Mouse (Mus musculus) heart, postnatal 14 days (tissue): Measurements from ENCODE around the gene Tlr11. TPM values are rescaled to one million over a fixed set of nuclear protein-coding genes. Genes with fewer than 3 reads are reported as not detected.

Source experiments
- DNase-seq, 2 experiments: peaks; one replicate each; pipeline ENCODE4 v3.0.0; 2021 to 2022
- intact Hi-C: fragments of 180-260 bp; cut with DNase I; formaldehyde crosslinking; loops from one replicate; pipeline ENCODE4 v1.15.1; 2025
- long read RNA-seq, 2 experiments: library from polyadenylated mRNA; stranded (forward); transcript quantifications; one replicate each; pipeline ENCODE4 v2.0.0; 2021
- total RNA-seq, 2 experiments: library from RNA; stranded (reverse); gene quantifications; 2 replicates each; pipeline ENCODE4 v1.2.3; 2021

Tlr11 gene
- not detected for total RNA-seq
- long read RNA-seq, experiment 1: 0 reads
- long read RNA-seq, experiment 2: 0 reads

GRCm38 (mm10) chr14:50357593-50357992, at the start of gene Tlr11:
Tlr11 (plus strand) TSS chr14:50357914.
- intact Hi-C loops: no loop called here

GRCm38 (mm10) chr14:50326661-50327060, 31.1 kb upstream of the Tlr11 start, which contains the start of gene Olfr734:
Olfr734 (minus strand) TSS chr14:50326761.
- no peak for DNase-seq
- intact Hi-C loops: no loop called here

More at GRCm38 (mm10) chr14:50357593-50357992, at the start of gene Tlr11:
- DNase-seq: no peak

- no peak for DNase-seq
- intact Hi-C loops: no loop called here
Observed at GRCm38 (mm10) chr14:50348796-50349195, 8.9 kb upstream of the Tlr11 start, which contains the start of gene Olfr735. Olfr735 (minus strand) TSS chr14:50348872.

- intact Hi-C loops: no loop called here
- peak; percentile 4 to 10 for DNase-seq
Observed at GRCm38 (mm10) chr14:50352438-50352837, 5.3 kb upstream of the Tlr11 start.

GRCm38 (mm10) chr14:50356725-50357124, 989 bp upstream of the Tlr11 start:
- intact Hi-C loops: no loop called here
- no peak for DNase-seq

GRCm38 (mm10) chr14:50360480-50360879, 2.8 kb downstream of the Tlr11 start:
- no peak for DNase-seq
- intact Hi-C loops: no loop called here

GRCm38 (mm10) chr14:50363561-50363960, 5.8 kb downstream of the Tlr11 start:
- intact Hi-C loops: no loop called here

GRCm38 (mm10) chr14:50380863-50381262, 23.1 kb downstream of the Tlr11 start, which contains the start of gene Olfr736:
Olfr736 (plus strand) TSS chr14:50381163.
- DNase-seq: no peak
- intact Hi-C loops: no loop called here

More at GRCm38 (mm10) chr14:50363561-50363960, 5.8 kb downstream of the Tlr11 start:
- no peak for DNase-seq

GRCm38 (mm10) chr14:50407268-50407667, 49.6 kb downstream of the Tlr11 start, which contains the start of gene Olfr738:
Olfr738 (plus strand) TSS chr14:50407568.
- intact Hi-C loops: no loop called here
- DNase-seq: no peak

Other genes with a start within 250 kb of the Tlr11 start
- gene Olfr727, start 234.7 kb upstream of the Tlr11 start, total RNA-seq: not detected
- not detected for gene Olfr728, start 215.2 kb upstream of the Tlr11 start, total RNA-seq
- gene Olfr729, start 205.0 kb upstream of the Tlr11 start, total RNA-seq: not detected
- not detected for gene Olfr730, start 169.7 kb upstream of the Tlr11 start, total RNA-seq
- gene Olfr731, start 116.0 kb upstream of the Tlr11 start, total RNA-seq: not detected
- gene Olfr732, start 73.7 kb upstream of the Tlr11 start, total RNA-seq: not detected
- not detected for gene Olfr733, start 56.4 kb upstream of the Tlr11 start, total RNA-seq
- gene Olfr734, start 31.2 kb upstream of the Tlr11 start, total RNA-seq: not detected
- not detected for gene Olfr735, start 9.0 kb upstream of the Tlr11 start, total RNA-seq
- not detected for gene Olfr736, start 23.2 kb downstream of the Tlr11 start, total RNA-seq
- gene Olfr738, start 49.7 kb downstream of the Tlr11 start, total RNA-seq: not detected
- not detected for gene Olfr739, start 60.7 kb downstream of the Tlr11 start, total RNA-seq
- gene Olfr740, start 87.6 kb downstream of the Tlr11 start, total RNA-seq: not detected
- gene Olfr741, start 114.8 kb downstream of the Tlr11 start, total RNA-seq: not detected
- gene Olfr742, start 145.7 kb downstream of the Tlr11 start, total RNA-seq: not detected
- not detected for gene Olfr743, start 163.9 kb downstream of the Tlr11 start, total RNA-seq